30 mouse cellular contexts compared by ENCODE assay signal in the genomic region with DNA sequence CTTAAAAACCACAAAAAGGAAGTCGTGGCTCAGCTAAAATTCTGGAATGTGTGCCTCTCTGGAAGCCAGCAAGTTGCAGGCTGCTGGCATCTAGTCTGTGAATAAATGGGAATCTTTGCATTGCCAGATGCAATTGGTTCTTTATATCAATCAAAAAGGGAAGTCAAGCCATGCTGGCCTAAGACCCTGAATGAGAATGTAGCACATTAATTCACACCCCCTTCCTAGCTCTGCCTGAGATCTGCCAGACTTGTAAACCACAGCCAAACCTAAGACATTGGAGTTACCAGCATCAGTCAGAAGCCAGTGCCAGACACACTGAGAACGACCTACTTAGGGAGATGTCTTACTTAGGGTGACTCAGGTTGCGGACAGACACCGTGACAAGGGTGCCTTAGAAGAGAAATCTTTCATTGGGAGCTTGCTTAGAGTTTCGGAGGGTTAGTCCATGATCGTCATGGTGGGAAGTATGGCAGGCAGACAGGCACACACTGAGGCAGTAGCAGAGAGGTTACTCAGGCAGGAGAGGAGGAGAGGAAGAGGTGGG. TPM values are rescaled to one million over a fixed set of nuclear protein-coding genes. Genes with fewer than 3 reads are reported as not detected.
A peak's percentile ranks its signal among the peaks of the same experiment; 100 is the strongest.
DNase-seq lines count a peak whose midpoint lies in the region; ATAC-seq and TF ChIP-seq lines count a peak whose summit lies in the region.
"Had no signal": no experiment of that assay in that cellular context is flagged by ENCODE, and none has a peak within 500 bp of the region (broad histone marks: within the 10 kb centered on the region; RNA-seq: fewer than 3 reads in every experiment).

No protein-coding gene starts in this region.

- no peak overlapping the region for H3K27ac ChIP-seq in hindbrain, postnatal 0 days
- H3K27ac ChIP-seq in hindbrain, embryonic 11.5 days (ENCODE audit: low read depth, low read length): no peak overlapping the region
- H3K27ac ChIP-seq in stomach, embryonic 14.5 days (ENCODE audit: low read length): no peak overlapping the region
- no peak overlapping the region for H3K27ac ChIP-seq in stomach, postnatal 0 days (replicated peaks)
- H3K27ac ChIP-seq: embryonic facial prominence, embryonic 13.5 days; gastrocnemius, adult 2 months; heart, embryonic 15.5 days; hindbrain, embryonic 13.5 days; limb, embryonic 10.5 days; limb, embryonic 15.5 days; liver, embryonic 13.5 days had no signal

- peak; percentile 42 for DNase-seq in hindbrain, postnatal 0 days (ENCODE audit: low spot score)
- no peak for DNase-seq in hindbrain, embryonic 11.5 days (ENCODE audit: low spot score)
- DNase-seq in stomach, postnatal 0 days (ENCODE audit: low spot score): no peak
- no peak for DNase-seq in ovary, postnatal 36 days (ENCODE audit: low spot score)
- DNase-seq: adrenal gland, postnatal 14 days; cerebellum, adult 11-12 months; cerebellum, adult 9-11 months; gastrocnemius, adult 2 months; gastrocnemius, postnatal 36 days; kidney, adult 9 months; kidney, postnatal 10 days; layer of hippocampus, adult 9-11 months; liver, embryonic 13.5 days; lung, adult 18-20 months; lung, postnatal 4 days; right cerebral cortex, postnatal 25 days; thymus, adult 18-20 months; thymus, postnatal 36 days had no signal

- no peak for TF ChIP-seq EP300 in stomach, postnatal 0 days (optimal IDR thresholded peaks at IDR 0.05)

- H3K36me3 ChIP-seq in hindbrain, postnatal 0 days (ENCODE audit: insufficient read depth, low read length): no peaks in the 10 kb centered on the region
- H3K36me3 ChIP-seq in hindbrain, embryonic 11.5 days (ENCODE audit: control insufficient read depth, insufficient read depth, low read length): no peaks in the 10 kb centered on the region
- no peaks in the 10 kb centered on the region for H3K36me3 ChIP-seq in stomach, embryonic 14.5 days (ENCODE audit: control insufficient read depth, insufficient read depth, low read length)
- H3K36me3 ChIP-seq in stomach, postnatal 0 days (ENCODE audit: control insufficient read depth, insufficient read depth, low read length): no peaks in the 10 kb centered on the region
- H3K36me3 ChIP-seq: embryonic facial prominence, embryonic 13.5 days; heart, embryonic 15.5 days; hindbrain, embryonic 13.5 days; limb, embryonic 10.5 days; limb, embryonic 15.5 days; liver, embryonic 13.5 days had no signal

- no peaks in the 10 kb centered on the region for H3K27me3 ChIP-seq in hindbrain, postnatal 0 days (ENCODE audit: insufficient read depth, low read length)
- no peaks in the 10 kb centered on the region for H3K27me3 ChIP-seq in hindbrain, embryonic 11.5 days (ENCODE audit: control insufficient read depth, insufficient read depth, low read length)
- no peaks in the 10 kb centered on the region for H3K27me3 ChIP-seq in stomach, embryonic 14.5 days (ENCODE audit: control insufficient read depth, insufficient read depth, low read length)
- H3K27me3 ChIP-seq in stomach, postnatal 0 days (ENCODE audit: control insufficient read depth, insufficient read depth, low read length): no peaks in the 10 kb centered on the region
- H3K27me3 ChIP-seq: CH12.LX; embryonic facial prominence, embryonic 13.5 days; heart, embryonic 15.5 days; hindbrain, embryonic 13.5 days; limb, embryonic 15.5 days; liver, embryonic 13.5 days had no signal

- H3K4me1 ChIP-seq in hindbrain, postnatal 0 days (ENCODE audit: insufficient read depth, low read length): no peaks in the 10 kb centered on the region
- no peaks in the 10 kb centered on the region for H3K4me1 ChIP-seq in hindbrain, embryonic 11.5 days (replicated peaks; ENCODE audit: control insufficient read depth, insufficient read depth, low read length)
- H3K4me1 ChIP-seq in stomach, embryonic 14.5 days (ENCODE audit: control insufficient read depth, insufficient read depth, low read length): 0 out of 2 replicates have a peak, but pooled peaks cover 3% of the 10 kb centered on the region
- no peaks in the 10 kb centered on the region for H3K4me1 ChIP-seq in stomach, postnatal 0 days (replicated peaks; ENCODE audit: control insufficient read depth, insufficient read depth)

- ATAC-seq in hindbrain, postnatal 0 days: no peak
- ATAC-seq in hindbrain, embryonic 11.5 days (ENCODE audit: low FRiP score): no peak
- ATAC-seq in stomach, embryonic 14.5 days (ENCODE audit: insufficient number of reproducible peaks, insufficient read depth, low FRiP score, low read depth): 0 out of 2 replicates have a peak, but pooled peaks have one; percentile 10
- no peak for ATAC-seq in stomach, postnatal 0 days (ENCODE audit: low FRiP score, low TSS enrichment)
- 0 out of 2 replicates have a peak, but pooled peaks have one; percentile 17 for ATAC-seq in common myeloid progenitor, adult 5-6 weeks (replicated peaks; ENCODE audit: low read depth, poor library complexity, severe bottlenecking)
- ATAC-seq: forebrain, embryonic 14.5 days; intestine, postnatal 0 days; lung, postnatal 0 days had no signal

- no peak overlapping the region for H3K4me2 ChIP-seq in hindbrain, postnatal 0 days (ENCODE audit: low read depth, low read length)
- no peak overlapping the region for H3K4me2 ChIP-seq in hindbrain, embryonic 11.5 days (replicated peaks; ENCODE audit: low read depth, low read length)
- no peak overlapping the region for H3K4me2 ChIP-seq in stomach, embryonic 14.5 days (replicated peaks; ENCODE audit: low read depth, low read length)
- H3K4me2 ChIP-seq in stomach, postnatal 0 days (replicated peaks; ENCODE audit: low read depth): no peak overlapping the region
- H3K4me2 ChIP-seq: embryonic facial prominence, embryonic 13.5 days; heart, embryonic 15.5 days; hindbrain, embryonic 13.5 days; limb, embryonic 15.5 days; liver, embryonic 13.5 days had no signal

- no peak overlapping the region for H3K4me3 ChIP-seq in hindbrain, postnatal 0 days (ENCODE audit: low read length)
- H3K4me3 ChIP-seq in hindbrain, embryonic 11.5 days (ENCODE audit: low read depth, low read length): no peak overlapping the region
- no peak overlapping the region for H3K4me3 ChIP-seq in stomach, embryonic 14.5 days (ENCODE audit: low read depth, low read length)
- H3K4me3 ChIP-seq in stomach, postnatal 0 days (ENCODE audit: low read depth, low read length): no peak overlapping the region
- H3K4me3 ChIP-seq: embryonic facial prominence, embryonic 13.5 days; erythroblast, embryonic 14.5 days; gastrocnemius, adult 2 months; heart, embryonic 15.5 days; hindbrain, embryonic 13.5 days; limb, embryonic 10.5 days; limb, embryonic 15.5 days; liver, embryonic 13.5 days had no signal

- H3K9me3 ChIP-seq in hindbrain, postnatal 0 days (ENCODE audit: low read length): no peaks in the 10 kb centered on the region
- no peaks in the 10 kb centered on the region for H3K9me3 ChIP-seq in hindbrain, embryonic 11.5 days (ENCODE audit: control insufficient read depth, low read length)
- no peaks in the 10 kb centered on the region for H3K9me3 ChIP-seq in stomach, embryonic 14.5 days (ENCODE audit: control insufficient read depth, low read depth, low read length)
- no peaks in the 10 kb centered on the region for H3K9me3 ChIP-seq in stomach, postnatal 0 days (ENCODE audit: control insufficient read depth, low read length)
- H3K9me3 ChIP-seq: embryonic facial prominence, embryonic 13.5 days; heart, embryonic 15.5 days; hindbrain, embryonic 13.5 days; limb, embryonic 10.5 days; limb, embryonic 15.5 days; liver, embryonic 13.5 days had no signal

- no peak for TF ChIP-seq CTCF in hindbrain, postnatal 0 days (IDR thresholded peaks at IDR 0.05; ENCODE audit: low read depth)
- no peak for TF ChIP-seq CTCF in stomach, postnatal 0 days (IDR thresholded peaks at IDR 0.05; ENCODE audit: low read depth)

- H3K9ac ChIP-seq in hindbrain, postnatal 0 days (replicated peaks; ENCODE audit: low read length): no peak overlapping the region
- no peak overlapping the region for H3K9ac ChIP-seq in hindbrain, embryonic 11.5 days (ENCODE audit: low read depth, low read length)
- H3K9ac ChIP-seq in stomach, embryonic 14.5 days (replicated peaks; ENCODE audit: low read depth, low read length): no peak overlapping the region
- no peak overlapping the region for H3K9ac ChIP-seq in stomach, postnatal 0 days (ENCODE audit: low read length)
- H3K9ac ChIP-seq: embryonic facial prominence, embryonic 13.5 days; heart, embryonic 15.5 days; hindbrain, embryonic 13.5 days; limb, embryonic 15.5 days; liver, embryonic 13.5 days had no signal

- 59% methylated on average over 6 of the region's 6 CpGs for WGBS in hindbrain, postnatal 0 days
- WGBS in hindbrain, embryonic 11.5 days: 89% methylated on average over 6 of the region's 6 CpGs
- WGBS in stomach, embryonic 14.5 days: 78% methylated on average over 6 of the region's 6 CpGs
- WGBS in stomach, postnatal 0 days: 85% methylated on average over 6 of the region's 6 CpGs

RNA-seq across cellular contexts. Expression of a gene that starts 19.3 kb away (rescaled TPM):
- 3.0 and 4.9 TPM in 2 replicates for total RNA-seq in hindbrain, postnatal 0 days (2014; rRNA removed)
- polyA plus RNA-seq in hindbrain, postnatal 0 days (2015; fragmentation: Nextera tagmentation; extraction: Ambion mirVana): 3.6 and 5.0 TPM in 2 replicates
- 5.3 and 5.4 TPM in 2 replicates for polyA plus RNA-seq in hindbrain, embryonic 11.5 days (2014; fragmentation: Nextera tagmentation; extraction: Ambion mirVana)
- 5.2 and 7.7 TPM in 2 replicates for polyA plus RNA-seq in stomach, embryonic 14.5 days (2014; fragmentation: Nextera tagmentation; extraction: Ambion mirVana)
- 9.5 and 9.6 TPM in 2 replicates for polyA plus RNA-seq in stomach, postnatal 0 days (2015; fragmentation: Nextera tagmentation; extraction: Ambion mirVana)
- total RNA-seq in common myeloid progenitor, adult 5-6 weeks (2017): 47.5 and 57.8 TPM in 2 replicates
- polyA plus RNA-seq: erythroblast, embryonic 14.5 days had no signal

Comparison
In these comparisons a context has a peak if more than half of its experiments do, and no peak if none do; other contexts are left out.
1. ATAC-seq: peak in stomach, embryonic 14.5 days (single experiment) and common myeloid progenitor, adult 5-6 weeks (single experiment); none in hindbrain, postnatal 0 days (single experiment), hindbrain, embryonic 11.5 days (single experiment) and stomach, postnatal 0 days (single experiment).